Mouse (Mus musculus) CH12F3 (cell line): Measurements from ENCODE around the gene Tmem120b.

Source experiments
- in situ Hi-C: fragments of 300-500 bp; cut with MboI; formaldehyde crosslinking; loops from 2 replicates; pipeline ENCODE4 v1.14.3; 2020; ENCODE audit warnings: low sequenced_read_pairs

The Tmem120b gene

DNA sequence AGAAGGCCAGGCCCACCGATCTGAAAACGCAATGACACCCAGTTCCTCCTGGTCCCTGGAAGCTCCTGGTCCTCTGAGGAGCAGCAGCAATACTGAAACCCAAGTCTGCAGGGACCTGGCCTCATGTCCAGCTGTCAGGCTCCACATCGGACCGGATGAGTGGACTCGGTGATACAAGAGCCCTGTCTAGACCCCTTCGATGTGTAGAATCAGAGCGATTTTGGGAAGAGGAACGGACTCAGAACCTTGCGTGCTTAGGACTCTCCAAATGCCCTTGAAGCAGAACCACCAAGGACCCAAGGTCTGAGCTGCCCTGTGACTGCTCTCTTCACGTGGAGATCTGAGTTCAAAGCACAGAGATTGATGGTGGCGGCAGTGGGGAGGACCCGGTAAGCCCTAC, at the start of gene Tmem120b:
Gene Tmem120b, plus strand, starts transcription at position 301 of the 400 bp plus-strand sequence.
- in situ Hi-C loops = loop anchor here (10.0 kb wide), 1 partner anchor 107 kb away; no protein-coding TSS in a partner anchor

DNA sequence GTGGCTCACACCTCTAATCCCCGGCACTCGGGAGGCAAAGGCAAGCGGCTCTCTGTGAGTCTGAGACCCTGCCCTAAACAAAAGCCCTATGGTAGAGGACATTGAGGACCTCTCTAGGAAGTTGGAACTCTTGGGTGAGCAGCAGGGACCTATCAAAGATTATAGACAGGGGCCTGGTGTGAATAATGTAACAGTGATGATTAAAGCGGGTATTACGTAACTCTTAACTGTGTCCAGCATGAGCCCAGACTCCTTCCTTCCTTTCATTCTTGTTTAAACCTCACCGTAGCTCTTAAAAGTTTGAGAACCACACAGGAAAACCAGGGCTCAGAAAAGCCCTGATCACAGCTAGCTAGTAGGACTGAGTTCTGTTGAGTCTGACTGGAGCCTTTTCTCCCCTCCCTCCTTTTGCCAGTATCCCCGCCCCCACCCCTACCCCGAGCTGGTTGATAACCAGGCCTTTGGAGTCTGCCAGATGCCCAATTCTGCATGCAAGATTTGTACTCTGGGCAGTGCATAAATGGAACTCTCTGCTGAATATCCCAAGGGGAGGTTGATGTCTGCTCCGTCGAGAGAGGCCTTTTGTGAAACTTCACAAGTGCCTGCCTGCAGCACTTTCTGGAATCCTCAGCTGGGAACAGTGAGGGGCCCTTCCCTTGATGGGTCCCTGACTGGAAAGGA, 48.7 kb upstream of the Tmem120b start:
- in situ Hi-C loops = no loop called here

DNA sequence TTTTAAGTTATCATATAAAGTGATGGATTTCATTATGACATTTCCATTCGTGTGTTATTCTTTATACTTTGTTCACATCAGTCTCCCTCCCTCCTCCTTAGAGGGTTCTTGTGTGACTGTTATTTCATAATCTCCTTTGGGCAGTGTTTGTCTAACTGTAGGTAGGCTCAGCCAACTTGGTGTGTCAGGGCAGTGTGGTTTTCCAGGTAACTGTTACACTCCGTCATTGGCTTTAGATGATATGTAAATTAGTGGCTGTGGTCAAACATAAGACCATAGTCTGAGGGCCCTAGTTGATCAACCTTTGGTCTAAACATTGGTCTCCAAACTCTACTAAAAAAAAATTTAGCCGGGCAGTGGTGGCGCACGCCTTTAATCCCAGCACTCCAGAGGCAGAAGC, 47.8 kb upstream of the Tmem120b start:
- in situ Hi-C loops = no loop called here

DNA sequence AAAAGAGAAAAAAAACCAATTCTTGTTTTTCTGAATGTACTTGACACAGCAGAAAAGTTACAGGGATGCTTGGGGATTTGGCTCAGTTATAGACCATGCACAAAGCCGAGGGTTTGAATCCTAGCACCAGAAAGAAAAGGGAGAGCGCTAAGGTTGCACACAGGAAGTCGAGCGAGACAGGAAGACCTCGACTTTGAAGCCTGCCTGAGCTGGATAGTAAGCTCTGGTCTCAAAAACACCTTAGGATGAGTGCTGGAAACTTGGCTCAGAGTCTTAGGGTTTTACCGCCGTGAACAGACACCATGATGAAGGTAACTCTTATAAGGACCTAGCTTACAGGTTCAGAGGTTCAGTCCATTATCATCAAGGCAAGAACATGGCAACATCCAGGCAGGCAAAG, 46.8 kb upstream of the Tmem120b start:
- in situ Hi-C loops = no loop called here

- in situ Hi-C loops = no loop called here
These were observed 45.2 kb upstream of the Tmem120b start for GRCm38 (mm10) chr5:123023049-123023448.

- in situ Hi-C loops = no loop called here
These were observed 43.9 kb upstream of the Tmem120b start for GRCm38 (mm10) chr5:123024312-123024711.

- in situ Hi-C loops = no loop called here
These were observed 43.1 kb upstream of the Tmem120b start for GRCm38 (mm10) chr5:123024965-123025573.

DNA sequence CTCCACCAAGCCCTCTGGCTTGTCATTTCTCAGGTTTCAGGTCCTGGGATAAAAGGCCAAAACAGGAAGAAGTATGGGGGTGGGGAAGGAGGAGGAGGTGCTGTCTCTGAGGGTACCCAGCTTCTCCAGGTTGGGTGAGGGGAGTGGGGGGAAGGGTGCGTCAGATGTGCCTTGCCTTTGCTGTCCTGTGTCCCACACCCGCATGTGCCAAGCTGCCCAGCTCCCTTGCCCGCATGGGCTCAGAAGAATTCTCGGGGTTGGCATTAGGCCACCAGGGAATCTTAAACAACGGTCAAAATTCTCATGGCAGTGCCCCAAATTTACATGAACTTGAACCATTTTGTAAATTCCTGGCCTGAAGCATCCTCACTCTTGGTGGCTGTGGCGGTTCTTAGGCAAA, 41.8 kb upstream of the Tmem120b start:
- in situ Hi-C loops = no loop called here

GRCm38 (mm10) chr5:123027436-123027835, 40.8 kb upstream of the Tmem120b start:
- in situ Hi-C loops = no loop called here

- in situ Hi-C loops = no loop called here
These were observed 38.5 kb upstream of the Tmem120b start for GRCm38 (mm10) chr5:123029729-123030128.

DNA sequence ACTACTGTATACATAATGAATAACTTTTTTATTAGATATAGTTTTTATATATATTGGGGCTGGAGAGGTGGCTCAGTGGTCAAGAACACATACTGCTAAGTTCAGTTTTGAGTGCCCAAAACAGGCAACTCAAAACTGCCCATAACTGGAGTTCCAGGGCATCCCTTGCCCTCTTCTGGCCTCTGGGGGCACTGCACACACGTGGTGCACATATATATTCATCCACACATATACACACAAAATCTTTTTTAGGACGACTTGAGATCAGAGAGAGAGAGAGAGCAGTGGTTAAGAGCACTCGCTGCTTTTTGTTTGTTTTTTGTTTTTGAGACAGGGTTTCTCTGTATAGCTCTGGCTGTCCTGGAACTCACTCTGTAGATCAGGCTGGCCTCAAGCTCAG, 36.9 kb upstream of the Tmem120b start:
- in situ Hi-C loops = no loop called here

DNA sequence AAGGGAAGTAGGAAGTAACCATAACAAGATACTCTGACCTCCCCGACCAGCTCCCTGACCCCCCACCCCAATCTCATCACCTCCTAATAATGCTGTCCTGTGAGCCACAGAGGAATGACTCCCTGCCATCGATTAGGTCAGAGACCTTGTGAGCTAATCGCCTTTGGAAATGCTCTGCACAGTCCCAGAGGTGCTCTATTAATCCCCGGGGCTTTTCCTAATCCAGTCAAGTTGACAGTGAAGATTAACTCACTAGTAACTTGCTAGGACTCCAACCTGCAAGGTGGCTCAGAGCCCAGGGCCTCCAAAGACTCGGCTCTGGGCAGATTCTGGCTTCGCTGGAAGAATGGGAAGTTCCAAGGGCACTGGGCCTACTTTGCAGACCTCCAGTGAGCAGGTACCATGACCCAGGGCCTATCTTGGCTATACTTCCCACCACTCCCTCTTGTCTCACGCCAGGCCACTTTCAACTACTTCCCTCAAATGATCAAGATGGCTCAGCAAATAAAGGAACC, 34.5 kb upstream of the Tmem120b start:
- in situ Hi-C loops = no loop called here

DNA sequence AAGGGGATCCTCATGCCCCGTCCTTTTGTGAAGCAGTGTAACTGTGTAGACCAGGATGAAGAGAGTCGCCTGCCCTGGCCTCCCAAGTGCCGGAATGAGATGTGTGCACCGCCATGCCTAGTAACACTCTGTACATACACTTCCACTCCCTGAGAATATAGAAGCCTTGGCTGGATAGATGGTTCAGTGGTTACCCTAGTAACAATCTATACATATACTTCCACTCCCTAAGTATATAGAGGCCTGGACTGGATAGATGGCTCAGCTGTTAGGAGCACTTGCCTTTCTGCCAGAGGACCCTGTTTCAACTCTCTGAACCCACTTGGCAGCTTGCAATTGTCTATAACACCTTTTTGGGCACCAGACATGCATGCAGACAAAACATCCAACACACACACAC, 33.1 kb upstream of the Tmem120b start:
- in situ Hi-C loops = no loop called here

DNA sequence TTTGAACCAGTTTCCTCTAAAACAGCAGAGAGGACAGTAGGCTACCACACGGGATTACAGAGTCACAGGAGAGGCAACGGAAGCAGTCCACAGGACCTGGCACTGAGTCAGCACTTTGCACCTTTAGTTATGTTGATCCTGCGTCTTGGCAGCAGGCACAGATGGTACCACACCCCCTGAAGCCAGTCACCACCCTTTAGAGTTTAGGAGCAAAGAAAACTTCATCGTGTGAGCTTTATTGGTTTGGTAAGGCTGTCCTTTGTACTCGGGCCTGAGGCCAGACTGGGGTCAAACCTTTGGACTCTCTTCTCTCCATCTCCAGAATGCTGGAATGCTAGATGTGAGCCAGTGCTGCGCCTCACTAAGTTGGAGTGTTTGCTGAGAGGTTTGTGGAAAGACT, 32.7 kb upstream of the Tmem120b start:
- in situ Hi-C loops = no loop called here

DNA sequence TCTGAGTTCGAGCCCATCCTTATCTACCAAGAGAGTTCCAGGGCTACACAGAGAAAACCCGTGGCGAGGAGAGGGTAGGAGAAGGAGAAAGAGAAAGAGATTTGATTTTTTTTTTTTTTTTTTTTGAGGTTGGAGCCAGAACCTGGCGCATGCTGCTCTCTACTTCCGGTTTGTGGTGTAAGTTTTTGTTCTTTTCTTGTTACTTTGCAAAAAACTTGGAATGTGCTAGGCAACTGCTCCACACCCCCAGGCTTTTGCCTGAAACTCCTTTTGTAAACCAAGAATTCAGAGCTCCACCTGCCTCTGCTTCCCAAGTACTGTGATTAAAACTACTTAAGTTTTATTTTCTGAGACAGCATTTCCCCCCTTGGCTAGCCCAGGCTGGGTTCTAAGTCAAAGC, 30.1 kb upstream of the Tmem120b start:
- in situ Hi-C loops = no loop called here

GRCm38 (mm10) chr5:123039120-123039752, 29.0 kb upstream of the Tmem120b start:
- in situ Hi-C loops = no loop called here

- in situ Hi-C loops = no loop called here
These were observed 27.4 kb upstream of the Tmem120b start for GRCm38 (mm10) chr5:123040796-123041195.

DNA sequence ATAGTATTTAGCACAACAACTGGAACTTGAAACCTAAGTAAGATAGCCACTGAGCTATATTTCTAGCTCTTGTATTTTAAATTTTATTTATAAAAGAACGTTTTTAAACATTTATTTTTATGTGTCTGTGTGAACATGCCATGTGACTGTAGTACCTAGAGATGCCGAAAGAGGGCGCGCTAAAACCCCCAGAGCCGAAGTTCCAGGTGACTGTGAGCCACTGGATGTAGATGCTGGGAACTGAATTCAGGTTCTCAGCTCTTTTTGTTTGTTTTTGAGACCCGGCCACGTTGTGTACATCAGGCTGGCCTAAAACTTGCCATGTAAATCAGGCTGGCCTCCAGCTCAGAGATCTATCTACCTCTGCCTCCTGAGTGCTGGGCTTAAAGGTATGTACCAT, 24.4 kb upstream of the Tmem120b start:
- in situ Hi-C loops = no loop called here

DNA sequence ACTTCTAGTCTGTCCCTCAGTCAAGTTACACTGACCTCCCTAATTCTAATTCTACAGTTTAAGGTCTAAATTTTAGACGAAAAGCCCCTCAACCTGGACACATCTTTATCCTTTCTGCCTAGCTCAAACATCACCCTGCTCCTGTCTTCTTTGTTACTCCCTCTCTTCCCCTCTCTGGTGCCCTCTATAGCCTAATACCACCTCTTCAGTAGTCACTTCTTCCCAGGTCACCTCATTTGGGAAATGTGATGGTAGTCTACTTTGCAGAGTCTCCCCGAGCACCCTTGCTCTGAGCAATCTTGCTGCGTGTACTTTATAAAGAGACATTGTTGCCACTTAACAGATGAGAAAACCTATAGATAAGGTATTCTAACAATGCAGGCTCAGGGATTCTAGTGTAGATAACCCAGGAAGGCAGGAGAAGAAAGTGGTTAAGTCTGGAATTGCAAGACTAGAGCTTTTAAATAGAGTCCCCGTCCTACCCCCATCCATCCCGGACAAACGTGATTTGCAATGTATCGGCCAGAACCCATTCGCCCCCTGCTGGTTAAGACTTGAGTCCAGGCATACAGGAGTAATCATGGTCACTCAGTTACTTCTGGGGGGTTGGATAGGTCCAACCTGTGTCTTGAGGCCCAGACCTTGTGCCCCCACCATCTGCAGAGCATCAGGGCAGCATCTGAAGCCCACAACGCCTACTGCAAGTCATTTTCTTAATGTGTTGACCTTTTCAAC, 22.5 kb upstream of the Tmem120b start:
- in situ Hi-C loops = no loop called here

DNA sequence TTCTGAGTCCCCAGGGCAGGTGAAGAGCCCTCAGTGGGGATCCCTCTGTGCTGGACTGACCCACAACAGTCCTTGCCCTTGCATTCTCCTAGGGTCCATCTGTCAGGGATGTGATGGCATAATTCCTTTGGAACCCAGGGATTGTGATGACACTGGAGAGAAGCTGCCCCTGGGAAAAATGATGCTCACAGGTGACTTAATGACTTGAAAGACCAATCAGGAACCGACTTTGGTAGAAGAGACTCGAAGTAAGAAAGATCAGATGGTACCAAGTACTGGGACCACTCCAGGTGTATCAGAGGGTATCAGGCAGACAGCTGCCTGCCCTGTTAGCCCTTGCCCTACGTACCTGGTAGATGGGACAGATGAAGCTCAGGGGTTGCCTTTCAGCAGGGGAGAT, 21.3 kb upstream of the Tmem120b start, which contains the start of gene Morn3:
Gene Morn3, minus strand, starts transcription at position 101 of the 400 bp plus-strand sequence.
- in situ Hi-C loops = no loop called here

DNA sequence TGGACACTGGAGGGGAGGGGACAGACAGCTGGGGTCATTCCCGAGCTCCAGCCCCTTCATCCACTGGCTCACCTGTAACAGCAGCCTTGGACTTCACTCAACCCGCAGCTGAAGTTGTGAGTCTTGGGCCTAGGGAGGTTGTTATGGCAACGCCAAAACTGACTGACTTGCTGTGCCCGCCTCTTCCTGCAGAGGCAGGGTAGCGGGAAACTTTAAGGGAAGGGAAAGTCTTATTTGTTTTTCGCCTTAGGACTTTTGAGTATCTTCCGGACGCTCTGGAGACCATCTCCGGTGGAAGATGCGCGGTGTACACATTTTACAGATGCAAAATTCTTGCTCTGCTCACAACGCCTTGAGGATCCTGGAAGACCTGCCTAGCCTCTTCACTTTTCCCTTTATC, 18.9 kb upstream of the Tmem120b start:
- in situ Hi-C loops = no loop called here
